Mouse (Mus musculus): ENCODE results near the gene Pnpla2. TPM values are rescaled to one million over a fixed set of nuclear protein-coding genes. Genes with fewer than 3 reads are reported as not detected.

The Pnpla2 gene
- polyA plus RNA-seq, 1 experiment, result 27.5 TPM

GRCm38 (mm10) chr7:141466607-141467148 lies 11.7 kb downstream of the Pnpla2 start:
- DNase-seq (ENCODE audit: extremely low spot score in 1 of 2, low spot score in 1 of 2), result no peak

GRCm38 (mm10) chr7:141467230-141468030 lies 12.4 kb downstream of the Pnpla2 start, which contains the start of gene Cd151:
TSS of gene Cd151 (plus strand) at chr7:141467392.
- peak in 1 of 2 experiments; percentile 72 for DNase-seq (ENCODE audit: extremely low spot score in 1 of 2, low spot score in 1 of 2)

GRCm38 (mm10) chr7:141468164-141468521 lies 13.1 kb downstream of the Pnpla2 start:
- DNase-seq (ENCODE audit: extremely low spot score in 1 of 2, low spot score in 1 of 2), result no peak

- peak in 1 of 2 experiments; percentile 70 for DNase-seq (ENCODE audit: extremely low spot score in 1 of 2, low spot score in 1 of 2)
These were observed 13.7 kb downstream of the Pnpla2 start for GRCm38 (mm10) chr7:141468522-141469211.

GRCm38 (mm10) chr7:141469352-141469751 lies 14.4 kb downstream of the Pnpla2 start:
- no peak for DNase-seq (ENCODE audit: extremely low spot score in 1 of 2, low spot score in 1 of 2)

GRCm38 (mm10) chr7:141469901-141470636 lies 15.1 kb downstream of the Pnpla2 start:
- no peak for DNase-seq (ENCODE audit: extremely low spot score in 1 of 2, low spot score in 1 of 2)

GRCm38 (mm10) chr7:141470637-141470944 lies 15.6 kb downstream of the Pnpla2 start:
- no peak for DNase-seq (ENCODE audit: extremely low spot score in 1 of 2, low spot score in 1 of 2)

- DNase-seq (ENCODE audit: extremely low spot score in 1 of 2, low spot score in 1 of 2), result no peak
These were observed 16.2 kb downstream of the Pnpla2 start for GRCm38 (mm10) chr7:141471236-141471635.

GRCm38 (mm10) chr7:141472226-141472625 lies 17.2 kb downstream of the Pnpla2 start:
- DNase-seq (ENCODE audit: extremely low spot score in 1 of 2, low spot score in 1 of 2), result no peak

GRCm38 (mm10) chr7:141472763-141473162 lies 17.8 kb downstream of the Pnpla2 start:
- no peak for DNase-seq (ENCODE audit: extremely low spot score in 1 of 2, low spot score in 1 of 2)

- no peak for DNase-seq (ENCODE audit: extremely low spot score in 1 of 2, low spot score in 1 of 2)
These were observed 19.2 kb downstream of the Pnpla2 start for GRCm38 (mm10) chr7:141474160-141474559.

- DNase-seq (ENCODE audit: extremely low spot score in 1 of 2, low spot score in 1 of 2), result peak in 1 of 2 experiments; percentile 81
These were observed 20.2 kb downstream of the Pnpla2 start, which contains the start of the genes Polr2l and Tspan4 for GRCm38 (mm10) chr7:141475011-141475804. TSS of gene Polr2l (minus strand) at chr7:141475132. TSS of gene Tspan4 (plus strand) at chr7:141475240.

GRCm38 (mm10) chr7:141475805-141476158 lies 20.8 kb downstream of the Pnpla2 start:
- no peak for DNase-seq (ENCODE audit: extremely low spot score in 1 of 2, low spot score in 1 of 2)

- peak in 1 of 2 experiments; percentile 55 for DNase-seq (ENCODE audit: extremely low spot score in 1 of 2, low spot score in 1 of 2)
These were observed 21.4 kb downstream of the Pnpla2 start for GRCm38 (mm10) chr7:141476226-141476980.

- DNase-seq (ENCODE audit: extremely low spot score in 1 of 2, low spot score in 1 of 2), result no peak
These were observed 22.0 kb downstream of the Pnpla2 start for GRCm38 (mm10) chr7:141476981-141477370.

GRCm38 (mm10) chr7:141477578-141478269 lies 22.7 kb downstream of the Pnpla2 start:
- DNase-seq (ENCODE audit: extremely low spot score in 1 of 2, low spot score in 1 of 2), result no peak

- DNase-seq (ENCODE audit: extremely low spot score in 1 of 2, low spot score in 1 of 2), result no peak
These were observed 23.3 kb downstream of the Pnpla2 start for GRCm38 (mm10) chr7:141478270-141478748.

- peak in 1 of 2 experiments; percentile 85 for DNase-seq (ENCODE audit: extremely low spot score in 1 of 2, low spot score in 1 of 2)
These were observed 26.0 kb downstream of the Pnpla2 start for GRCm38 (mm10) chr7:141480842-141481497.
